Mouse (Mus musculus): ENCODE measurements around the gene Pard3.

Gene Pard3

GRCm38 (mm10) chr8:127570527-127570926 lies 506.8 kb downstream of the Pard3 start:
- DNase-seq = no peak

DNA sequence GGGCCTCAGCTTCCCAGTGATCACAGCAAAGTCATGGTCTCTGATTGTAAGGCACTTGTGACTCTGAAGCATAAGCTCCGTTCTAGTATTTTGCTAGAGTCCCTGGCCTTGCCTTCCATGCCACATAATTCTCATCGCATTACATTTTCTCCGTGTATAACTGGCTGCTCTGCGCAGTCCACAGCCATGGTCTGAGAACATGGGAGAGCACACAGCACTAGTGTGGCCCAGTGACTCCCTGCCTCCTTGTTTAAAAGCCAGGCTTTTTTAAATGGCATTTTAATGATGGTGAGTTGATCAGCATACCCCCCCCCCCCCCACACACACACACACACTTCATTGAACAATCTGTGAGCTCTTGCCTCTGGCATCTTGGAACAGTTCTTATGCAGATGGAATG lies 508.8 kb downstream of the Pard3 start:
- DNase-seq = no peak

DNA sequence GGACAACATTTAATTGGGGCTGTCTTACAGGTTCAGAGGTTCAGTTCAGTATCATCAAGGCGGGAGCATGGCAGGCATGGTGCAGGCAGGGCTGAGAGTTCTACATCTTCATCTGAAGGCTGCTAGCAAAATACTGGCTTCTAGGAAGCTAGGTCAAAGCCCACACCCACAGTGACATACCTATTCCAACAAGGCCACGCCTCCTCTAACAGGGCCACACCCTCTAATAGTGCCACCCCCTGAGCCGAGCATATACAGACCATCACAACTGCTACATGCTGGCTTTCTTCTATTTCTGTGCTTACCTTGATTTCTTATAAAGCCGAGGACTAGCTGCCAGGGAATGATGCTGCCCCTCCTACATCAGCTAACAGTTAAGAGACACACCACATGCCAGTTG lies 513.0 kb downstream of the Pard3 start:
- no peak for DNase-seq

DNA sequence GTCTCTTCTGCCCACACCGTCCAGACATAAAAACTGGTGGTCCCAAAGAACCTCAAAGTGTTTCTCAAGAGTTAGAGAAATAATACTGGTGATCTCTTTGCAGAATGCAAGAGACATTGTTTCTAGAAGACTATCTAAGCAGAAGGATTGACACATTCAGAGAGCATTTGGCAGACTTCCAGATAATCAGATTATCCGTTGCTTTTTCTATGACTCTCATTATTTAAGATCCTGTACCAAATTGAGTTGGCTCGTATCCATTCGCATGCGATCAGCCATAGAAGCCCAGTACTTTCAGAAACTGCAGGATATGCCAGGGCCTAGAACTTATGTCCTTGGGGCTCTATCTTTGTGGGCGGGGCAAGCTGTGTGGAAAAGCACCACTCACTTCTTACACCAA lies 514.0 kb downstream of the Pard3 start:
- no peak for DNase-seq

DNA sequence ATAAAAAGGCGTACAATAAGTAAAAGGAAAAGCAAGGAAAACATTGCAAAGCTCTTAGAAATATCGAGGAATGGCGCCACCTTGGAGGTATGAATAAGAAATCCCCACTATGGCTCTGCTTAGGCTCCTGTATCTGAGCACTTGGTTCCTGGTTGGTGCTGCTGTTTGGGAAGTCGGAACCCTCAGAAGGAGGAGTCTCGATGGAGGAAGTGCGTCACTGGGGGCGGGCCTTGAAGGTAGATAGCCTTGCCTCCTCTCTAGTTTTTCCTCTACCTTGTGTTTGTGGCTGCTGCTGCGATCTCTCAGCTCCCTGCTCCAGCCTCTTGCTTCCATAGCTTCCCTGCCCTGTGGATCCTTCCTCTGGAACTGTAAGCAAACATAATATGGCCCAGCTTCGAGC lies 515.7 kb downstream of the Pard3 start:
- DNase-seq = no peak

GRCm38 (mm10) chr8:127583429-127583828 lies 519.7 kb downstream of the Pard3 start:
- no peak for DNase-seq

DNA sequence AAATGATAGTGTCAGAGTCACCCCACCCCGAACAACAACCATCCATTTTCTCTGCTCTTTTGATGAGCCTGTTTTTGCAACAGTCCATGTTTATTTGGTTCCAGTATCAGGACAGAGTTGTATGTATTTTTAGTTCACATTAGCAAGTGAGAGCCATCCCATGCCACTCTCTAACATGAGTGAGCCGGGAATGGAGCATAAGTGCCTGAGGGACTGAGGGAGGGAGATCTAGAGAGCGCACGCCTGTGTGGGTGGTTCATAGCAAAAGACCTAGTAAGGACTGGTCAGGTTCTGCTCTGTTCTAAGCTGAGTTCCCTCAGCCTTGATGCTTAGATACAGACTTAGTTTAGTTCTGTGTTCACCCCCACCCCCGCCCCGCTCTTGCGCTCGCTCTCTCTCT lies 521.9 kb downstream of the Pard3 start:
- DNase-seq = no peak

GRCm38 (mm10) chr8:127586681-127587080 lies 523.0 kb downstream of the Pard3 start:
- DNase-seq = no peak

GRCm38 (mm10) chr8:127588313-127588712 lies 524.6 kb downstream of the Pard3 start:
- peak; percentile 70 for DNase-seq

DNA sequence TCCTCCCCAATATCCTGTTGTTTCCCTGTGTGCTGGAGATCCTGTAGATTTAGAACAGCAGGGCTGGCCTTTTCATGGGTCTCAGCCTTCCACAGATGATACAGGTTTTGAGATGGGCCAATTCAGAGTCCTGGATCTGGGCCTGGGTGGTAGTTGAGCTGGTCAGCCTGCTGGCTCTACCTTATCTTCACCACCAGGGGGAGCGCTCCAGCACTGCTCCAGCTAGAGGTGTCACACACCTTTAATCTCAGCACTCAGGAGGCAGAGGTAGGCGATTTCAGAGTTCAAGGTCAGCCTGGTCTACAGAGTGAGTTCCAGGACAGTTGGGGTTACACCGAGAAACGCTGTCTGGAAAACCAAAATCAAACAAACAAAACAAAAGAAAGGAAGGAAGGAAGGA lies 525.6 kb downstream of the Pard3 start:
- peak; percentile 75 for DNase-seq

DNA sequence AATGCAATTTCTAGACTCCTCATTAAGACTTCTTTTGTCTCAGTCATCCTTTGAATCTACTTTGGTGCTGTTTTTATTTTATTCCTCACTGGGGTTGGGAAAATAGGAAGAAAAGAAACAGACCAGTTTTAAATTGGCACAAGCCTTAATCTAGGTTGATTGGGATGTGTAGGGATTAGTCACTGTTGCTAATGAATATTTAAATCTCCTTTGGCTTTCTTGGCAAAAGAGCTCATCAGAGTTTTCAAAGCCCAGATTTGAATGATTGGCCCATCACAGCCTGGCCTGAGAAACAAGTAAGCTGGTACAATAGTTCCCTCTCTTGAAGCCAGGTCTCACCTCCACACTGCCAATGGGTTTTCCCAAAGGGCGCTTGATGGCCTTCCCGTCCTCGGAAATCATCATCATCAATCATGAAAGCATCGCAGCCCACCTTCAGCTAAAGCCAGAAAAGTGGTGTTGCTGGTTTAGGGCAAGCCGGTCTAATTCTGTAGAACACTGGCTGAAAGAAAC lies 527.0 kb downstream of the Pard3 start:
- no peak for DNase-seq

DNA sequence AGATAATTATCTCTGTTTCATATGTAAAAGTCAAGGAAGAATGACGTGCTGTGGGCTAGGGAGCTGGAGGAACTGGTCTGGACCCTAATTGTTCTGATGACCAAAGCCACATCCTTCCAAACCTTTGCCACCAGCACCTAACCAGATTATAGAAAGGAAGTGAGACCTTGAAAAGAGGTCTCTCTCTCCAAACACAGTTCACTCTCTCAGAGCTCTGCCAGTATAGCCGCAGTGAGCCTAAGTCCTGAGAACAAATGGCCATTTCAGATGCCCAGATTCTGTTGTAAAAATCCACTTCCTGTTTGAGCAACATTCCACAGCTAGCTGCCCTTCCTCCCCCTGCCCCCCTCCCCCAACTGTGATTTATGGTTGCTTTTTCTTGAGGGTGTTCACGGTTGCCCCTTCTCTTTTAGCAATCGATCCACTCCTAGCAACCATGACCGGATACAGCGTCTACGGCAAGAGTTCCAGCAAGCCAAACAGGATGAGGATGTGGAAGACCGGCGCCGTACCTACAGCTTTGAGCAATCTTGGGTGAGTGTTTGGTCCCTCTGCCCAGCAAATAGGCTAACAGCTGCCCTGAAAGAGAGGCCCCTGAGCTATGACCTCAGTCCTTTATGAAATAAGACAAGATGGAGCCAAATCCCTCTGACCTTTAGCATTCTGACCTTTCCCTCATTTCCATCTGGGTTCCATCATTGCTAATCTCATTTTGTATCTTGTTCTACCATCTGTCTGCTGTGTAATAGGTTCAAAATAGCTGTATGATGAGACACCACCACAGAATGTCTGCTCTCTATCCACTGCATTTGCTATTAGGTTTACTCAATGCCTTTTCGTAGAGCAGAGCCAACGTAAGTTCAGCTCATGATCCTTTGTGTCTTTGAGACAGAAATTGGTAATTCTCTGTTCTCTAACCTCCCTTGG lies 529.2 kb downstream of the Pard3 start:
- DNase-seq = peak; percentile 22

GRCm38 (mm10) chr8:127600641-127601040 lies 536.9 kb downstream of the Pard3 start:
- no peak for DNase-seq

DNA sequence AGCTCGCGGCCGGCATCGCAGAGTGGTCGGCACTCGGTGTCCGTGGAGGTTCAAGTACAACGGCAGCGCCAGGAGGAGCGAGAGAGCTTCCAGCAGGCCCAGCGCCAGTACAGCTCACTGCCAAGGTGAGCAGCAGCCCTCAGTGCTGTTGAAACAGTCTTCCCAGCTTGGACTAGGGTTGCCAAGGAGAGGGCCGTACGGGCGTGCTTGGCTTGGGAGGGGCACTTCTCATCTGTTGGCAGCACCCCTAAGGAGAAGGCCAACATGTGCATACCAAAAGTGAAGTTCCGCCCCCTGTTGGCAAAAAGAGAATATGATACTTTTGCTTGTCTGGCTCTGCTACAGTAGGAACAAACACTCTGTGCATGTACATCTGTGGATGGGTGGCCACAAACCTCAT lies 539.4 kb downstream of the Pard3 start:
- DNase-seq = no peak

GRCm38 (mm10) chr8:127608541-127609270 lies 545.0 kb downstream of the Pard3 start:
- no peak for DNase-seq

- no peak for DNase-seq
These were observed 545.6 kb downstream of the Pard3 start for GRCm38 (mm10) chr8:127609316-127609715.

DNA sequence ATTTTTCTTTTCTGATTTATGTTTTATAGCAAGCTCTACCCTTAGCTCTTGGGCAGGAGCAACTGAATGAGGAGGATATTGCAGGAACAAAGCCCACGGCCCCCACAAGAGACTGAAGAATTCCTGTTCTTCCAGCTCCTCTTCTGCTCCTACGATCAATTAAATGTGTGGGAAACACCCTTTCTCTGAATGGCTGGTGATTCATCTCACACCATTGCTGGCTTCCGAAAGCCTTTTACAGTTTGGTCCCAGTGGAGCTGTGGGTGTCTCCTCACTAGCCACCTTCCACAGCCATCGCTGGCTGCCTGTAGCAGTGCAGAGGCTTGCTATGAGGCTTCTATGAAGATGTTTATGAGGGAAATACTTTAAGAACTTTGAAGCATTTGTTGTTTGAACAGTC lies 550.5 kb downstream of the Pard3 start:
- DNase-seq = no peak

DNA sequence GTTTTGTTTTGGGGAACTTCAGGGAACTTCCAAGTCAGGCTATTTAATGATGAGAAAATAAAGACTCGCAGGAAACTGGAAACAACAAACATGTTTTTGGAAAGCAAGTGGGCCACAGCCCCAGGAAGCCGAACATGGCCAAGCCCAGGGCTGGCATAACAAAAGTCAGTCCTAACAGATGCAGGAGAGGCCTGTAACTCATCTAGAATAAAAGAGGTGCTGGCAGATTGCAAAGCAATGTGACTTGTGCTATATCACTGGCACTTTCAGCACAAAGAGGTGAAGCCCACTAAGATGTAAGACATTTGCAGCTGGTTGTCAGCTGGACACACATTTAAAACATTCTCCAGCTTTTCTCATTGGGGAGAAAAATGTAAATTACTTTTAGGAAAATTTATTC lies 553.0 kb downstream of the Pard3 start:
- DNase-seq = peak; percentile 16

GRCm38 (mm10) chr8:127622137-127622536 lies 558.4 kb downstream of the Pard3 start:
- DNase-seq = no peak

- no peak for DNase-seq
These were observed 574.8 kb downstream of the Pard3 start for GRCm38 (mm10) chr8:127638232-127639087.

- DNase-seq = no peak
These were observed 575.4 kb downstream of the Pard3 start for GRCm38 (mm10) chr8:127639088-127639453.

DNA sequence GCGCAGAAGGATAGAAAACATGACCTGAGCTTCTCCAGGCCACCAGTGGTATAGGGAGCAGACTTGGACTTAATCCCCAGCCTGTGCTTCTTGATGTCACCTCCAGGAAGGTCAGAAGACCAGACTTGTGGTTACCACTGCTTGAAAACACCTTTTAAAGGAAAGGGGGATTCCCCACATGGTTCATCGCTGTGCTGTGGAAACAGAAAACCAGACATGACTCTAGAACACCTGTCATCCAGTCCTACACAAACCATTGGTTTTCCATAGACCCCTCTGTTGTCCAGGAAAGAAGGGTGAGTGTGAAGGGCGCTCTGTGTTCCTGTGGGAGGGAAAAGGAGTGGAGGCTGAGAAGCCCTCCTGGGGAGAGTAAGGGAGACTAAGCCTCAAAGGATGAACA lies 591.9 kb downstream of the Pard3 start:
- DNase-seq = no peak

Data from lung, postnatal 36 days (tissue).